Mouse (Mus musculus): ENCODE results near the gene Slc50a1. TPM values are rescaled to one million over a fixed set of nuclear protein-coding genes. Genes with fewer than 3 reads are reported as not detected.

Gene Slc50a1
- total and polyA plus RNA-seq, 3 experiments, result 22.5 to 45.9 TPM; not detected in 1

DNA sequence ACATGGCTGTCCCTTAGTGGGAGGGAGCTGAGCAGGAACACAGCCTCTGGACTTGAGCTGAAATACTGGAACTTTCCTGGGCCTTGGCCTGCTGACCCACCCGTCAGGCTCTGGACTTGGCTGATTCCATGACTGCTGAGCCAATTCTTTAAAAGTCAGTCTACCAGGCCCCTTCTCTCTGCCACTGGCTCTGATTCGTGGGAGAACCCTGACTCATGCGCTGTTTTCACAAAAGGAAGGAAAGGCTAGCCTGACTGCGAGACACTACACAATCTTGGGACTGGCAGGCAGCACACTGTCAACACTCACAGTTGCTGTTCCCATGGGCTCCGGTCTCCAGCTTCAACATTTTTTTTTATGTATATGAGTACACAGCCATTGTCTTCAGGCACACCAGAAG, 14.2 kb downstream of the Slc50a1 start:
- H3K27me3 ChIP-seq (ENCODE audit: control insufficient read depth in 1 of 2, insufficient read depth in 2 of 2, low read length in 2 of 2), result peaks cover 34 to 37% of the 10 kb centered on the region in 2 experiments

GRCm38 (mm10) chr3:89254994-89255393, 15.4 kb downstream of the Slc50a1 start:
- H3K9ac ChIP-seq (ENCODE audit: control insufficient read depth, low read depth, low read length, poor library complexity, severe bottlenecking), result no peak overlapping the region
- peak; percentile 74 for DNase-seq (ENCODE audit: low read depth, low spot score)
- no peaks in the 10 kb centered on the region for H3K79me2 ChIP-seq (ENCODE audit: control insufficient read depth, insufficient read depth, low read length, poor library complexity)
- TF ChIP-seq POLR2AphosphoS5 (IDR thresholded peaks at IDR 0.05; ENCODE audit: borderline replicate concordance, low read depth, low read length), result no peak
- TF ChIP-seq ZMIZ1 (IDR thresholded peaks at IDR 0.05; ENCODE audit: low read depth, low read length), result no peak
- TF ChIP-seq HCFC1 (IDR thresholded peaks at IDR 0.05; ENCODE audit: low read depth, low read length), result no peak
- no peak for TF ChIP-seq KAT2A (conservative IDR thresholded peaks at IDR 0.05; ENCODE audit: low read depth, low read length)
- TF ChIP-seq POLR2AphosphoS2 (IDR thresholded peaks at IDR 0.05; ENCODE audit: low read length), result no peak
- peak in 1 of 2 experiments; percentile 36; a peak in 1 of 4 replicates for TF ChIP-seq EP300 (IDR thresholded peaks at IDR 0.05; ENCODE audit: low read depth in 1 of 2, low read length in 2 of 2)
- no peak for TF ChIP-seq CHD1 (IDR thresholded peaks at IDR 0.05; ENCODE audit: low read depth, low read length)
- TF ChIP-seq NRF1 (IDR thresholded peaks at IDR 0.05; ENCODE audit: insufficient read depth, low read depth, low read length, poor library complexity, severe bottlenecking), result no peak
- no peak for TF ChIP-seq SIN3A (IDR thresholded peaks at IDR 0.05; ENCODE audit: low read length)
- TF ChIP-seq MEF2A (IDR thresholded peaks at IDR 0.05; ENCODE audit: extremely low read depth, insufficient replicate concordance, low read depth, low read length, poor library complexity, severe bottlenecking), result no peak
- peak; percentile 27; the same call in 1 of the 2 replicates for TF ChIP-seq GATA1 (IDR thresholded peaks at IDR 0.05; ENCODE audit: low read depth, low read length)
- TF ChIP-seq MAZ (IDR thresholded peaks at IDR 0.05; ENCODE audit: low read depth, low read length), result no peak
- no peak for TF ChIP-seq USF2 (IDR thresholded peaks at IDR 0.05; ENCODE audit: borderline replicate concordance in 1 of 2, insufficient read depth in 1 of 2, low read depth in 1 of 2, low read length in 2 of 2)
- 0 out of 2 replicates have a peak, but pooled peaks have one; percentile 51 for TF ChIP-seq MYC (IDR thresholded peaks at IDR 0.05; ENCODE audit: low read depth, low read length)
- no peak for TF ChIP-seq MYB (IDR thresholded peaks at IDR 0.05; ENCODE audit: low read depth, low read length)
- TF ChIP-seq JUND (IDR thresholded peaks at IDR 0.05; ENCODE audit: low read depth, low read length), result no peak
- no peak for TF ChIP-seq BHLHE40 (IDR thresholded peaks at IDR 0.05; ENCODE audit: borderline replicate concordance, low read depth, low read length)
- no peak for TF ChIP-seq E2F4 (IDR thresholded peaks at IDR 0.05; ENCODE audit: borderline replicate concordance, low read depth, low read length)
- TF ChIP-seq MAX (IDR thresholded peaks at IDR 0.05; ENCODE audit: low read length), result no peak
- no peak for TF ChIP-seq USF1 (IDR thresholded peaks at IDR 0.05; ENCODE audit: low read depth, low read length)
- no peak for TF ChIP-seq MXI1 (IDR thresholded peaks at IDR 0.05; ENCODE audit: low read depth, low read length)
- peak; percentile 40; the same call in 1 of the 2 replicates for TF ChIP-seq TAL1 (IDR thresholded peaks at IDR 0.05; ENCODE audit: low read length)
- TF ChIP-seq TCF12 (IDR thresholded peaks at IDR 0.05; ENCODE audit: low read depth, low read length), result peak; percentile 24; the same call in 1 of the 2 replicates
- TF ChIP-seq SMC3 (IDR thresholded peaks at IDR 0.05; ENCODE audit: low read depth, low read length), result no peak
- TF ChIP-seq TBP (IDR thresholded peaks at IDR 0.05; ENCODE audit: low read depth, low read length), result no peak
- no peak for TF ChIP-seq CTCF (IDR thresholded peaks at IDR 0.05 in 2 of 3, conservative IDR thresholded peaks at IDR 0.05 in 1 of 3; ENCODE audit: control insufficient read depth in 1 of 3, insufficient read depth in 1 of 3, low read depth in 2 of 3, low read length in 3 of 3, poor library complexity in 1 of 3, severe bottlenecking in 1 of 3)
- TF ChIP-seq RCOR1 (IDR thresholded peaks at IDR 0.05; ENCODE audit: low read depth, low read length), result peak; percentile 88
- no peak overlapping the region for H3K27ac ChIP-seq (ENCODE audit: control insufficient read depth, low read depth, low read length)
- peaks cover 0 to 20% of the 10 kb centered on the region in 2 experiments; a peak in 2 of 4 replicates for H3K36me3 ChIP-seq (ENCODE audit: control insufficient read depth in 1 of 2, insufficient read depth in 2 of 2, low read length in 2 of 2)
- H3K4me3 ChIP-seq (ENCODE audit: control insufficient read depth in 1 of 2, insufficient read depth in 1 of 2, low read depth in 2 of 2, low read length in 2 of 2), result no peak overlapping the region
- peaks cover 5 to 23% of the 10 kb centered on the region in 2 experiments; a peak in 3 of 4 replicates for H3K4me1 ChIP-seq (ENCODE audit: control insufficient read depth in 1 of 2, insufficient read depth in 2 of 2, low read length in 2 of 2)
- no peaks in the 10 kb centered on the region for H3K9me3 ChIP-seq (replicated peaks; ENCODE audit: insufficient read depth, low read length)
- H3K27me3 ChIP-seq (ENCODE audit: control insufficient read depth in 1 of 2, insufficient read depth in 2 of 2, low read length in 2 of 2), result peaks cover 29% of the 10 kb centered on the region in 2 experiments

More for the DNA sequence above, 14.2 kb downstream of the Slc50a1 start:
- Histone ChIP-seq H3K4me1 (ENCODE audit: control insufficient read depth in 1 of 2, insufficient read depth in 2 of 2, low read length in 2 of 2) (peaks cover 0 to 14% of the 10 kb centered on the region in 2 experiments; a peak in 2 of 4 replicates), H3K36me3 (ENCODE audit: control insufficient read depth in 1 of 2, insufficient read depth in 2 of 2, low read length in 2 of 2) (peaks cover 0 to 11% of the 10 kb centered on the region in 2 experiments; a peak in 2 of 4 replicates), H3K27ac (ENCODE audit: control insufficient read depth, low read depth, low read length) (no peak overlapping the region), H3K79me2 (ENCODE audit: control insufficient read depth, insufficient read depth, low read length, poor library complexity) (no peaks in the 10 kb centered on the region), H3K4me3 (ENCODE audit: control insufficient read depth in 1 of 2, insufficient read depth in 1 of 2, low read depth in 2 of 2, low read length in 2 of 2) (no peak overlapping the region), H3K9ac (ENCODE audit: control insufficient read depth, low read depth, low read length, poor library complexity, severe bottlenecking) (no peak overlapping the region), H3K9me3 (replicated peaks; ENCODE audit: insufficient read depth, low read length) (no peaks in the 10 kb centered on the region)
- TF ChIP-seq ZNF384 (IDR thresholded peaks at IDR 0.05; ENCODE audit: low read depth, low read length) (no peak), ELF1 (IDR thresholded peaks at IDR 0.05; ENCODE audit: low read depth, low read length) (no peak), CHD2 (IDR thresholded peaks at IDR 0.05; ENCODE audit: low read length) (no peak), MAFK (IDR thresholded peaks at IDR 0.05; ENCODE audit: borderline replicate concordance, low read depth, low read length) (no peak), HCFC1 (IDR thresholded peaks at IDR 0.05; ENCODE audit: low read depth, low read length) (no peak), MAZ (IDR thresholded peaks at IDR 0.05; ENCODE audit: low read depth, low read length) (no peak), SIN3A (IDR thresholded peaks at IDR 0.05; ENCODE audit: low read length) (no peak), TCF12 (IDR thresholded peaks at IDR 0.05; ENCODE audit: low read depth, low read length) (no peak), POLR2A (IDR thresholded peaks at IDR 0.05; ENCODE audit: control insufficient read depth in 1 of 2, insufficient read depth in 1 of 2, low read depth in 1 of 2, low read length in 2 of 2, poor library complexity in 1 of 2) (no peak), TBP (IDR thresholded peaks at IDR 0.05; ENCODE audit: low read depth, low read length) (no peak), ZC3H11A (IDR thresholded peaks at IDR 0.05; ENCODE audit: low read depth, low read length) (no peak), UBTF (IDR thresholded peaks at IDR 0.05; ENCODE audit: borderline replicate concordance, insufficient read depth, low read depth, low read length) (no peak)
- no peak for DNase-seq (ENCODE audit: low read depth, low spot score)

All from MEL (cell line).